Mouse (Mus musculus) intestine, embryonic 15.5 days (tissue): Measurements from ENCODE around the gene Smarca4. TPM values are rescaled to one million over a fixed set of nuclear protein-coding genes. Genes with fewer than 3 reads are reported as not detected.

Experiments
- ATAC-seq: fragments of 200-750 bp; cut with Nextera tagmentation; 2 replicates; pipeline ENCODE4 v1.8.0; 2017; ENCODE audit warnings: moderate TSS enrichment, moderate library complexity
- H3K27ac ChIP-seq: fragments of 300-500 bp; sonication (generic); 2 replicates; pipeline ENCODE4 v1.5.1; 2015; ENCODE audit warnings: mild to moderate bottlenecking, inconsistent platforms
- H3K27me3 ChIP-seq: fragments of 300-500 bp; sonication (generic); replicated peaks from 2 replicates; pipeline ENCODE4 v1.6.1; 2015; ENCODE audit warnings: inconsistent platforms
- H3K36me3 ChIP-seq: fragments of 300-500 bp; sonication (generic); 2 replicates; pipeline ENCODE4 v1.6.1; 2015; ENCODE audit warnings: inconsistent platforms
- H3K4me1 ChIP-seq: fragments of 300-500 bp; sonication (generic); replicated peaks from 2 replicates; pipeline ENCODE4 v1.6.1; 2015; ENCODE audit warnings: inconsistent platforms
- H3K4me2 ChIP-seq: fragments of 300-500 bp; sonication (generic); replicated peaks from 2 replicates; pipeline ENCODE4 v1.6.1; 2015; ENCODE audit warnings: mild to moderate bottlenecking, inconsistent platforms
- H3K4me3 ChIP-seq: fragments of 300-500 bp; sonication (generic); replicated peaks from 2 replicates; pipeline ENCODE4 v1.5.1; 2015; ENCODE audit warnings: inconsistent platforms
- H3K9ac ChIP-seq: fragments of 300-500 bp; sonication (generic); 2 replicates; pipeline ENCODE4 v1.6.1; 2015; ENCODE audit warnings: inconsistent platforms
- H3K9me3 ChIP-seq: fragments of 300-500 bp; sonication (generic); 2 replicates; pipeline ENCODE4 v1.6.1; 2016; ENCODE audit warnings: inconsistent platforms
- WGBS: fragments of 180-500 bp; shearing (Covaris S2); methylation state at CpG from one replicate; pipeline ENCODE4 v1.1.7; 2015; 5-methylcytosine and 5-hydroxymethylcytosine counted together
- polyA plus RNA-seq: library from polyadenylated mRNA; unstranded; fragments of >200 nt; fragmentation: Nextera tagmentation; extraction: Ambion mirVana; gene quantifications from 2 replicates; pipeline ENCODE4 v1.2.1, GENCODE M21; 2015

Gene Smarca4
- polyA plus RNA-seq, 1 experiment from 2014 or later = 67.0 TPM

- no peak overlapping the region for H3K27ac ChIP-seq
- 82% methylated on average over 4 of the region's 4 CpGs for WGBS
- no peaks in the 10 kb centered on the region for H3K27me3 ChIP-seq
- H3K4me1 ChIP-seq = no peaks in the 10 kb centered on the region
- ATAC-seq = no peak
- no peak overlapping the region for H3K4me2 ChIP-seq
- no peaks in the 10 kb centered on the region for H3K9me3 ChIP-seq
- H3K36me3 ChIP-seq = peaks cover 34% of the 10 kb centered on the region
- H3K9ac ChIP-seq = no peak overlapping the region
- no peak overlapping the region for H3K4me3 ChIP-seq
These were observed 90.1 kb downstream of the Smarca4 start for GRCm38 (mm10) chr9:21706085-21706484.

GRCm38 (mm10) chr9:21706586-21707265 is 90.8 kb downstream of the Smarca4 start:
- no peaks in the 10 kb centered on the region for H3K9me3 ChIP-seq
- no peak overlapping the region for H3K9ac ChIP-seq
- peak; percentile 65 for ATAC-seq
- 84% methylated on average over 8 of the region's 8 CpGs for WGBS
- peaks cover 29% of the 10 kb centered on the region for H3K36me3 ChIP-seq
- H3K4me1 ChIP-seq = no peaks in the 10 kb centered on the region
- H3K27ac ChIP-seq = no peak overlapping the region
- H3K4me2 ChIP-seq = no peak overlapping the region
- H3K27me3 ChIP-seq = no peaks in the 10 kb centered on the region
- H3K4me3 ChIP-seq = no peak overlapping the region

- Histone ChIP-seq H3K9me3 (no peaks in the 10 kb centered on the region), H3K9ac (no peak overlapping the region), H3K36me3 (peaks cover 8% of the 10 kb centered on the region), H3K27me3 (no peaks in the 10 kb centered on the region), H3K4me3 (no peak overlapping the region), H3K4me1 (no peaks in the 10 kb centered on the region), H3K4me2 (no peak overlapping the region), H3K27ac (no peak overlapping the region)
- 91% methylated on average over 3 of the region's 3 CpGs for WGBS
- no peak for ATAC-seq
These were observed 93.4 kb downstream of the Smarca4 start for GRCm38 (mm10) chr9:21709340-21709739.

- Histone ChIP-seq H3K9me3 (no peaks in the 10 kb centered on the region), H3K4me2 (no peak overlapping the region), H3K9ac (no peak overlapping the region), H3K27me3 (no peaks in the 10 kb centered on the region), H3K4me3 (no peak overlapping the region), H3K4me1 (0 out of 2 replicates have a peak, but pooled peaks cover 3% of the 10 kb centered on the region), H3K36me3 (no peaks in the 10 kb centered on the region), H3K27ac (0 out of 2 replicates have a peak overlapping the region, but pooled peaks have one; percentile 10)
- peak; percentile 92 for ATAC-seq
- 35% methylated on average over 4 of the region's 4 CpGs for WGBS
These were observed 99.3 kb downstream of the Smarca4 start for GRCm38 (mm10) chr9:21715298-21715697.

DNA sequence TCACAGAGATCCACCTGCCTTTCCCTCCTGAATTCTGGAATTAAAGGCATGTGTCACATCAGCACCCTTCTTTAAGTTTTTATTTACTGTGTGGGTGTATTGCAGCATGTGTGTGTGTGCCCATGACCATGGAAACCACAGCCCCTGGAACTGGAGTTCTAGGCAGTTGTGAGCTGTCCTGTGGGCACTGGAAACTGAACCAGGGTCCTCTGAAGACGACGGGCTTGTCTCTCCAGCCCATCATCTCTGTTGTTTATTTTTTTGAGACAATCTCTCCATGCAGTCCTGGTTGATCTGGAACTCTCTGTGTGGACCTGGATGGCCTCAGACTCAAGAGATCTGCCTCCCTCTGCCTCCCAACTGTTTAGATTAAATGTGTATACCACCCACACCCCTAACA is 101.0 kb downstream of the Smarca4 start:
- no peak for ATAC-seq
- H3K4me1 ChIP-seq = peaks cover 7% of the 10 kb centered on the region; the same call in 1 of the 2 replicates

GRCm38 (mm10) chr9:21721036-21721435 is 105.1 kb downstream of the Smarca4 start:
- Histone ChIP-seq H3K4me3 (no peak overlapping the region), H3K9me3 (no peaks in the 10 kb centered on the region), H3K9ac (no peak overlapping the region), H3K4me2 (no peak overlapping the region), H3K27me3 (no peaks in the 10 kb centered on the region), H3K27ac (0 out of 2 replicates have a peak overlapping the region, but pooled peaks have one; percentile 48), H3K4me1 (peaks cover 20% of the 10 kb centered on the region), H3K36me3 (peaks cover 4% of the 10 kb centered on the region; the same call in 1 of the 2 replicates)
- WGBS = 63% methylated on average over 2 of the region's 2 CpGs
- no peak for ATAC-seq

More for the DNA sequence above, 101.0 kb downstream of the Smarca4 start:
- Histone ChIP-seq H3K4me2 (no peak overlapping the region), H3K36me3 (no peaks in the 10 kb centered on the region), H3K27me3 (no peaks in the 10 kb centered on the region), H3K9ac (no peak overlapping the region), H3K9me3 (no peaks in the 10 kb centered on the region), H3K27ac (no peak overlapping the region), H3K4me3 (no peak overlapping the region)
- WGBS = 74% methylated on average over 2 of the region's 2 CpGs

DNA sequence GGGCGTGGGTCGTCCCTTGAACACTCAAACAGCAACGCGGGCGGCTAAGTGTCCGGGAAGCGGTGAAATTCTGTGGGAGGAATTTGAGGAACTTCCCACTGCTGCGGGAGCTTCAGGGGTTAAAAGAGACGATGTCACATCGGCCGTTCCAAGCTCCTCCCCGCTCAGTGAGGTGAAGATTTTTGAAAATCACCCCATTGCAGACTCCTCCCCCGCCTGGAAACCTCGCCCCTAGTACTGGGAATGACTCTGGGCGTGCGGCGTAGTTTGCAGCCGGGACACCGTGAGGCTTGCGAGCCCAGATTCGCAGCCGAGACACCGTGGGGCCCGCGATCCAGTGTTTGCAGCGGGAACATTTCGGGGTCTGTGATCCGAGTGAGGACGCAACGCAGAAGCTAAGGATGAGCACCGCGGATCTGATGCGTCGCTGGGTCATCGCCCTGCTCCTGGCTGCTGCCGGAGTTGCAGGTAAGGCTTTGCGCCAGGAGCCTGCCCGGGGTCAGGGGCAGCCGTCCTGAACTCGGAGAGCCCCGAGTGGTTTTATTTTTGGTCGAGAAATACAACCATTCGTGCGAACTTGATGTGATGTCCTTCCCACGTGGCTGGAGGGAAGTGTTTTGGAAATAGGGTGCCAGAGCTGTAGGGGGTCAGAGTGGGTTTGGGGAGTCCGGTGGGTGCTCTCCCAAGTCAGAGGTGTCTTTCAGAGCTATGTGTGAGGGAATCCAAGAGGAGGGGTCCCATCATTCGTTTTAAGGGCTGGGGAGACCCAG is 107.6 kb downstream of the Smarca4 start, which contains the start of gene Ldlr:
Gene Ldlr, plus strand, starts transcription at position 107 of the 770 bp plus-strand sequence.
- peak within 1 kb of the TSS; percentile 54 for H3K4me3 ChIP-seq
- peaks cover 39% of the 10 kb centered on the region for H3K4me1 ChIP-seq
- ATAC-seq = peak; percentile 90
- under 1% methylated on average over 47 of the region's 47 CpGs for WGBS
- H3K9ac ChIP-seq = peak within 1 kb of the TSS; percentile 69
- peak within 1 kb of the TSS; percentile 81 for H3K4me2 ChIP-seq
- peaks cover 4% of the 10 kb centered on the region; the same call in 1 of the 2 replicates for H3K36me3 ChIP-seq
- no peaks in the 10 kb centered on the region for H3K27me3 ChIP-seq
- H3K27ac ChIP-seq = peak within 1 kb of the TSS; percentile 93
- no peaks in the 10 kb centered on the region for H3K9me3 ChIP-seq

- Histone ChIP-seq H3K9ac (peak overlapping the region; percentile 69), H3K9me3 (no peaks in the 10 kb centered on the region), H3K36me3 (peaks cover 6% of the 10 kb centered on the region; the same call in 1 of the 2 replicates), H3K4me1 (peaks cover 44% of the 10 kb centered on the region), H3K27ac (peak overlapping the region; percentile 93), H3K27me3 (no peaks in the 10 kb centered on the region), H3K4me3 (peak overlapping the region; percentile 54), H3K4me2 (peak overlapping the region; percentile 81)
- 1% methylated on average over 18 of the region's 18 CpGs for WGBS
- peak; percentile 91 for ATAC-seq
These were observed 108.2 kb downstream of the Smarca4 start for GRCm38 (mm10) chr9:21724147-21724536.

GRCm38 (mm10) chr9:21725224-21726121 is 109.5 kb downstream of the Smarca4 start:
- Histone ChIP-seq H3K4me2 (peak overlapping the region; percentile 81), H3K27me3 (no peaks in the 10 kb centered on the region), H3K9ac (peak overlapping the region; percentile 69), H3K4me3 (peak overlapping the region; percentile 54), H3K36me3 (peaks cover 9% of the 10 kb centered on the region; the same call in 1 of the 2 replicates), H3K27ac (peak overlapping the region; percentile 93), H3K9me3 (no peaks in the 10 kb centered on the region), H3K4me1 (peaks cover 47% of the 10 kb centered on the region)
- WGBS = 56% methylated on average over 23 of the region's 23 CpGs
- no peak for ATAC-seq

DNA sequence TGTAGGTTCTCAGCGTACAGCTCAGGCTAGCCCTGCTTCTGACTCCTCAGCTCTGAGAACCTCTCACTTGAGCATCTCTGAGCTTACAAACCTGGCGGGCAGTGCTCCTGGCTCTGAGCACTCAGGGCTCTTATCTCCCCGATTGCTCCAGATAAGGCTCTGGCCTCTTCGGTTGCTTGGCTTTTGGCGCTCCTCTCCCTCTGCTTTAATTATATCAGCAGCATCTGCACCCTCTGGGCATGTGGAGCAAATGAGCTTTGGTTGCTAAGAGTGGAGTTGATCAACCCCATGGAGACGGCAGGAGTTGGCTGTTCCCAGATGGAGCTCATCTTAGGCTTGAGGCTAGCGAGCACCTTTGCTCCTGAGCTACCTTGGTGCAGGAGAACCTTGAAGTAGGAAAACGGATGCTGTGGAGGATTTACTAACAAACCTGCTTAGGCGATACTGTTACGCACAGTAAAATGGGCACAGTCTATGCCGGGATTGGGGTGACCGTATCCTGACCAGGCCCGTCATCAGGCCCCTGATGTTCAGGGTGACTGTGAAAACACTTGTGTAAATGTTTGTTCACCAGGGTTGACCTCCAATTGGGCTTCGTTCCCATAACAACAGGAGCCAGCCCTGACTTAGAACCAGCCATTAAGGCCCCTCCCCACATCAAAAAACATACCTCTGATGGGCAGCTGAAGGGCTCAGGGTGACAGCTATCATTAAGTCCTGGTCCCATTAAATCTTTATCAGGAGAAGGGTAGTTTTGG is 110.4 kb downstream of the Smarca4 start:
- Histone ChIP-seq H3K27ac (peak overlapping the region; percentile 6; the same call in 1 of the 2 replicates), H3K27me3 (no peaks in the 10 kb centered on the region), H3K4me2 (peak overlapping the region; percentile 81), H3K36me3 (peaks cover 14% of the 10 kb centered on the region; the same call in 1 of the 2 replicates), H3K9me3 (no peaks in the 10 kb centered on the region), H3K4me1 (peaks cover 42% of the 10 kb centered on the region), H3K9ac (peak overlapping the region; percentile 69), H3K4me3 (peak overlapping the region; percentile 54)
- WGBS = 58% methylated on average over 14 of the region's 14 CpGs
- no peak for ATAC-seq

DNA sequence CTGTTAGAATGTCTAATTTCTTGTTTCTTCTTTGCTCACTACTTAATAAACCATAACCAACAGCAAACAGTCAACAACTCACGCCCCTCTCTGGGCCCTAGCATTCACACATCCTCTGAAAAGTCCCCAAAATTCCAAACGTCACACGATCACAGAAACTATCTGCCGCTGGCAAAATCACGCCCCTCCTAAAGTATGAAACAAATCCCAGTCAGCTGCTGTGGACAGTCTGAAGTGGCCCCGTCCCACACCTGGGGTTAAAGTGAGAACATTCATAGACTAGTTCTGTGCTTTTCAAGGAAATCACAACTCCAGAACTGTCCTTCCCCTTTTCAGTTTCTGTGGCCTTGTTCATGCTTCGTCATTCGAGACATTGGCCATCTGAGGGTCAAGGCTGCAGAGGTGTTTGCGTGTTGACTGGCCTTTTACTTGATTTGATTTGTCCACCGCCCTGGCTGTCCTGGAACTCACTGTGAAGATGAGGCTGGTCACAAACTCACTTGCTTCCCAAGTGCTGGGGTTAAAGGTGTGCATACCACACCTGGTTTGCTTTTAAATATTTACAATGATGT is 112.4 kb downstream of the Smarca4 start:
- H3K27ac ChIP-seq = no peak overlapping the region
- WGBS = 74% methylated on average over 10 of the region's 10 CpGs
- no peak overlapping the region; the same call in 1 of the 2 replicates for H3K4me2 ChIP-seq
- peaks cover 40% of the 10 kb centered on the region for H3K4me1 ChIP-seq
- H3K4me3 ChIP-seq = no peak overlapping the region
- H3K9me3 ChIP-seq = no peaks in the 10 kb centered on the region
- ATAC-seq = no peak
- H3K36me3 ChIP-seq = peaks cover 30% of the 10 kb centered on the region
- H3K9ac ChIP-seq = no peak overlapping the region
- no peaks in the 10 kb centered on the region for H3K27me3 ChIP-seq
